23 mouse cellular contexts compared by ENCODE assay signal in genomic region chr17:30147897-30148296, GRCm38 (mm10).
DNase-seq lines count a peak whose midpoint lies in the region; ATAC-seq and TF ChIP-seq lines count a peak whose summit lies in the region.
"Had no signal": no experiment of that assay in that cellular context is flagged by ENCODE, and none has a peak within 500 bp of the region (broad histone marks: within the 10 kb centered on the region; RNA-seq: fewer than 3 reads in every experiment).

No protein-coding gene starts in this region.

- no peaks in the 10 kb centered on the region for H3K36me3 ChIP-seq in lung, postnatal 0 days (ENCODE audit: insufficient read depth, low read length)
- no peaks in the 10 kb centered on the region for H3K36me3 ChIP-seq in heart, embryonic 16.5 days (ENCODE audit: control insufficient read depth, insufficient read depth)
- H3K36me3 ChIP-seq: forebrain, embryonic 15.5 days; intestine, embryonic 15.5 days; limb, embryonic 13.5 days; liver, embryonic 12.5 days; neural tube, embryonic 15.5 days; stomach, embryonic 15.5 days had no signal

- no peak overlapping the region for H3K4me3 ChIP-seq in lung, postnatal 0 days (ENCODE audit: low read depth, low read length)
- H3K4me3 ChIP-seq in lung, adult 2 months (replicated peaks; ENCODE audit: extremely low read depth, low read depth, low read length), result no peak overlapping the region
- no peak overlapping the region for H3K4me3 ChIP-seq in heart, embryonic 16.5 days (ENCODE audit: low read length)
- H3K4me3 ChIP-seq: embryonic facial prominence, embryonic 10.5 days; forebrain, embryonic 15.5 days; hindbrain, embryonic 10.5 days; intestine, embryonic 15.5 days; limb, embryonic 13.5 days; liver, embryonic 12.5 days; neural tube, embryonic 15.5 days; stomach, embryonic 15.5 days had no signal

- H3K9me3 ChIP-seq in lung, postnatal 0 days (ENCODE audit: low read length), result no peaks in the 10 kb centered on the region
- H3K9me3 ChIP-seq in heart, embryonic 16.5 days (replicated peaks; ENCODE audit: control insufficient read depth, low read length), result no peaks in the 10 kb centered on the region
- H3K9me3 ChIP-seq: embryonic facial prominence, embryonic 10.5 days; forebrain, embryonic 15.5 days; hindbrain, embryonic 10.5 days; intestine, embryonic 15.5 days; limb, embryonic 13.5 days; liver, embryonic 12.5 days; neural tube, embryonic 15.5 days; stomach, embryonic 15.5 days had no signal

- DNase-seq in heart, adult 8-10 months (ENCODE audit: low spot score), result peak; percentile 21
- no peak for DNase-seq in heart, postnatal 14 days
- DNase-seq in lung, postnatal 0 days (ENCODE audit: low spot score), result peak; percentile 67
- no peak for DNase-seq in lung, adult 2 months
- no peak for DNase-seq in embryo, embryonic 11 days
- no peak for DNase-seq in layer of hippocampus, postnatal 36 days
- DNase-seq: adrenal gland, postnatal 25 days; cerebellum, adult 11 months; cerebellum, adult 9-11 months; kidney, adult 8-10 months; kidney, postnatal 14 days had no signal

- TF ChIP-seq CTCF in lung, postnatal 0 days (IDR thresholded peaks at IDR 0.05), result no peak
- no peak for TF ChIP-seq CTCF in lung, adult 2 months (IDR thresholded peaks at IDR 0.05; ENCODE audit: insufficient read depth, low read length)

- H3K27ac ChIP-seq in lung, postnatal 0 days (ENCODE audit: low read length), result peak overlapping the region; percentile 64; the same call in 1 of the 2 replicates
- peak overlapping the region; percentile 87 for H3K27ac ChIP-seq in heart, embryonic 16.5 days (ENCODE audit: low read length)
- H3K27ac ChIP-seq: embryonic facial prominence, embryonic 10.5 days; intestine, embryonic 15.5 days; limb, embryonic 13.5 days; liver, embryonic 12.5 days; stomach, embryonic 15.5 days had no signal

- no peak overlapping the region for H3K9ac ChIP-seq in lung, postnatal 0 days (replicated peaks; ENCODE audit: low read depth)
- no peak overlapping the region for H3K9ac ChIP-seq in heart, embryonic 16.5 days (ENCODE audit: low read length)
- H3K9ac ChIP-seq: forebrain, embryonic 15.5 days; intestine, embryonic 15.5 days; limb, embryonic 13.5 days; liver, embryonic 12.5 days; neural tube, embryonic 15.5 days; stomach, embryonic 15.5 days had no signal

- no peak overlapping the region for H3K4me2 ChIP-seq in lung, postnatal 0 days (replicated peaks; ENCODE audit: low read depth, low read length)
- peak overlapping the region; percentile 36; the same call in 1 of the 2 replicates for H3K4me2 ChIP-seq in heart, embryonic 16.5 days (ENCODE audit: low read depth, low read length)
- H3K4me2 ChIP-seq: forebrain, embryonic 15.5 days; intestine, embryonic 15.5 days; limb, embryonic 13.5 days; liver, embryonic 12.5 days; midbrain, embryonic 11.5 days; neural tube, embryonic 15.5 days; stomach, embryonic 15.5 days had no signal

- WGBS in lung, postnatal 0 days, result 56% methylated on average over 1 of the region's 1 CpGs
- WGBS in lung, adult 2 months, result 49% methylated on average over 1 of the region's 1 CpGs
- WGBS in heart, embryonic 16.5 days, result 23% methylated on average over 1 of the region's 1 CpGs

- intact Hi-C loops in heart, postnatal 14 days (cut with DNase I), result no loop called here

- H3K4me1 ChIP-seq in lung, postnatal 0 days (ENCODE audit: insufficient read depth, low read depth, low read length), result peaks cover 15% of the 10 kb centered on the region
- H3K4me1 ChIP-seq in lung, adult 2 months (ENCODE audit: control insufficient read depth, insufficient read depth, low read length), result peaks cover 22% of the 10 kb centered on the region; the same call in 1 of the 2 replicates
- H3K4me1 ChIP-seq in heart, embryonic 16.5 days (ENCODE audit: control insufficient read depth, insufficient read depth, low read length), result peaks cover 64% of the 10 kb centered on the region
- H3K4me1 ChIP-seq: intestine, embryonic 15.5 days had no signal

- H3K27me3 ChIP-seq in lung, postnatal 0 days (replicated peaks; ENCODE audit: insufficient read depth, low read length), result no peaks in the 10 kb centered on the region
- H3K27me3 ChIP-seq in heart, embryonic 16.5 days (ENCODE audit: control insufficient read depth, insufficient read depth, low read length), result no peaks in the 10 kb centered on the region
- H3K27me3 ChIP-seq: forebrain, embryonic 15.5 days; intestine, embryonic 15.5 days; limb, embryonic 13.5 days; liver, embryonic 12.5 days; neural tube, embryonic 15.5 days; stomach, embryonic 15.5 days had no signal

- TF ChIP-seq POLR2A in lung, adult 2 months (IDR thresholded peaks at IDR 0.05; ENCODE audit: borderline replicate concordance, extremely low read depth, low read depth, low read length), result no peak

- ATAC-seq in lung, postnatal 0 days, result peak; percentile 65
- ATAC-seq in heart, embryonic 16.5 days (replicated peaks; ENCODE audit: extremely low read depth, insufficient read depth, low FRiP score), result no peak
- ATAC-seq: CD4-positive, CD25-positive, alpha-beta regulatory T cell, adult 4 months; forebrain, embryonic 15.5 days; hindbrain, embryonic 16.5 days; intestine, embryonic 15.5 days; liver, embryonic 12.5 days had no signal

- peak; percentile 34; the same call in 1 of the 2 replicates for TF ChIP-seq EP300 in lung, postnatal 0 days (IDR thresholded peaks at IDR 0.05)

Comparison
In these comparisons a context has a peak if more than half of its experiments do, and no peak if none do; other contexts are left out.
1. DNase-seq: peak in heart, adult 8-10 months (single experiment) and lung, postnatal 0 days (single experiment); none in heart, postnatal 14 days (0 of 2), lung, adult 2 months (single experiment), embryo, embryonic 11 days (single experiment) and layer of hippocampus, postnatal 36 days (0 of 2).